Mouse (Mus musculus): ENCODE measurements at regions not wholly inside any gene's neighbourhood (a gene's known extent, or its start where the extent isn't known, plus 50 kb on each side); places are given as distances from the start of the nearest gene placed in this dataset.

DNA sequence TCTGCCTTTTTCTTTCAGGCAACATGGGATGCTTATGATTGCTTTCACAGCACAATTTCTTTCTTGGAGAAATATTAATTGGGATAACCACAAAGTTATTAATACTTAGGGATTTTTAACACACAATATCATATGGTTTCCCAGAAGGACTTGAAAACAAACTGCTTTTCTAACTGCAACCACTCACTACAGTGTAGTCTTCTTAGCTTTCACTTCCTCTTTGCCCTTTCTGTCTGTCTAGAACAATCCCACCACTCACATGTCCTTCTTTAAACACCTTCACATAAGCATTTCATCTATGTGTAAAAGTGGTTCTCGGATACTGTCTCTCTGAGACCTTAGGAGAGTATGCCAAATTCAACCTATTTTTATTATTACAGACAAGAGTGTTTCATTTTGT, 204.3 kb downstream of the C1d start:
- no peak for DNase-seq (ENCODE audit: low spot score)

DNA sequence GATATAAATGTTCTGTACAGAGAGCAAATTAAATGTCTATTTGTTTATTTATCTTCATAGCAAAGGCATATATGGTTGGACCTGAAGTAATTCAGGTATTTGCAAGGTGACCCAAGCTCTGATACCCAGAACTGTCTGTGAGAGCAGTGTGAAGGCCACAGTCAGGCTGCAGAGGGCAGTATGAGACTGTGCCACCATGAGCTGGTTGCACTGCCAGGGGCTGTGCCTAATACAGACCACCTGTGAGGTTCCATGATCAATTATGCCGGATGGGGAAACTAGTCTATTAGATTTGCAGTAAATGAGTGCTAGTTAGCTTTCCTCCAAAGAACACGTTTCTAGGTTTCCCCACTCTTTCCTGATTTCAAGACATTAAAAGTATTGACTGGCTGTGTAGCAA, 207.5 kb downstream of the C1d start:
- no peak for DNase-seq (ENCODE audit: low spot score)

DNA sequence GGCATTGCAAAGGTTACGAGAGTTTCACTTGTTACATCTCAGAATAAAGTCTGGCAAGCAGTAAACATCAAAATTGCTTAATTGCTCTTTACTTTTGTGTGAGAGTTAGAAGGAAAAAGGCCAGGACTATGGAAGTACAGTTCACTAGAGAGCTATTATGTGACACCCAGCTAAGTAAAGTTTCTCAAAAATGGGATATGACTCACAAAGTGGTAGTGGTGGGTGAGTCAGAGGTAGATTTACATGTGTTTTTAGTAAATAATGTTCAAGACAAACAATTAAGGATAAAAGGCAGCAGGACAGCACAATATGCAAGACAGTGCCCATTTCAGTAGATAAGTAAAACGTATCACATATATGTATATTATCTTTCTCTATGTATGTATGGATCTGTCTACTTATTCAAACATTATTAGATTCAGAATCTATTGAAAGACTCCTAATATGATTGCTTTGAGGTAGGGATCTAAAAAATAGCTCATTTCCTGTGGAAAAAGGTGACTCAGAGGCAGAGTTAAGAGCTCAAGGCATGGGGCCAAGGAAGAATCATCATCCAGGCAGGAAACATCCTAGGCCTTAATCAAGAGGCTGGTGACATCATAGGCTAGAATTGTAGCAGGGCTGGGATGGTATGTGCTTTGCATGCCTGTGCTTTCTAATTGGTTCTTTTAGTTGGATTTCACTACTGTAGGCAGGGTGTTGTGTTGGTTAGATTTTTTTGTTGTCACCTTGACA, 211.2 kb downstream of the C1d start:
- DNase-seq (ENCODE audit: low spot score): peak; percentile 4

DNA sequence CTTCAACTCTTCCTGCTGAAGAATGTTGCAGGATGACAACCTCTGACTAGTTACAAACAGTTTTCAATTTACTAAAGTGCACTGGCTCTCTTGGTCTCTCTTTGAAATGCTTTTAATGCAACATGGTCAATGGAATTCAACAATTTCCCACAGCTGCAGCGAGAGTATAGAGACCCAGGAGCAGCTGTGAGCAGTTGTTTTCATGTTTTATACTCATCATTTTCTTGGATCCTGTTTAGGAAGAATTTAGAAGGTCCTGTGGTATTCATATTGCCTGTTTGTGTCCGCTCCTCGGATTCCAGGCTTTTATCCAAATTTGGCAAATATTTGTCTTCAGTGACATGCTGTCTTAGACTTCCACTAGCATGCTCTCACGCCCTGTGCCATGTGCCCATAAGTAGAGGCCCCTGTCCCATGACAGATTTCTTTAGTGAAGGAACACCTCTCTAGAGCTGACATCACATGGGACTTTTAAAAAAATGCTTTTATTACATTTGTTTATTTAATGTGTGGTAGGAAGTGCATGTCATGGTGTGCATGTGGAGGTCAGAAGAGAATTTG, 224.1 kb downstream of the C1d start:
- no peak for DNase-seq (ENCODE audit: low spot score)

DNA sequence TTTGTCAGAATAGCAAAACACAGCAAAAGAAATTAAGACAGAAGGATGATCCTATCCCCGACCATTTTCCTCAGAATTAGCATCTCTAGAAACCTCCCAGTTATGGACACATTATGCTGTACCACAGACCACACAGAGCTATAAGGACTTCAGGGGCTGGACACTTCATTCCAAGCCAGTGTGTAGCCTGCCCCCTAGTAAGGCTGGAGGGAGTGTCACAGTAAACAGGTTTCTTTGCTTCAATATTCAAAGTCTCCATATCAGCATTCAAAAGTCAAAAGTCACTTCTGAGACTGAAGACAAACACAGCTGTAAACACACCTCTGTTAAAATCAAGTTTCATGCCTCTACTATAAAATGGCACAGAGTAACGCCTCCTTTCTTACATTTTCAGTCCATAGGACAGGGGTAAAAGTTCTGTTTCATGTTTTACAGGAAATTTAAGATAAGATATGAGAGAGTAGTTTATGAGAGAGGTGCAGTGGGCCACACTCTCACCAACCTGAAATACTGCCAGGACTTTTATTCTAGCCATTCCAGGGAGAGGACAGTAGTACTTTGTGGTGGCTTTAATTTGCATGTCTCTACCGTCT, 226.6 kb downstream of the C1d start:
- DNase-seq (ENCODE audit: low spot score): no peak

DNA sequence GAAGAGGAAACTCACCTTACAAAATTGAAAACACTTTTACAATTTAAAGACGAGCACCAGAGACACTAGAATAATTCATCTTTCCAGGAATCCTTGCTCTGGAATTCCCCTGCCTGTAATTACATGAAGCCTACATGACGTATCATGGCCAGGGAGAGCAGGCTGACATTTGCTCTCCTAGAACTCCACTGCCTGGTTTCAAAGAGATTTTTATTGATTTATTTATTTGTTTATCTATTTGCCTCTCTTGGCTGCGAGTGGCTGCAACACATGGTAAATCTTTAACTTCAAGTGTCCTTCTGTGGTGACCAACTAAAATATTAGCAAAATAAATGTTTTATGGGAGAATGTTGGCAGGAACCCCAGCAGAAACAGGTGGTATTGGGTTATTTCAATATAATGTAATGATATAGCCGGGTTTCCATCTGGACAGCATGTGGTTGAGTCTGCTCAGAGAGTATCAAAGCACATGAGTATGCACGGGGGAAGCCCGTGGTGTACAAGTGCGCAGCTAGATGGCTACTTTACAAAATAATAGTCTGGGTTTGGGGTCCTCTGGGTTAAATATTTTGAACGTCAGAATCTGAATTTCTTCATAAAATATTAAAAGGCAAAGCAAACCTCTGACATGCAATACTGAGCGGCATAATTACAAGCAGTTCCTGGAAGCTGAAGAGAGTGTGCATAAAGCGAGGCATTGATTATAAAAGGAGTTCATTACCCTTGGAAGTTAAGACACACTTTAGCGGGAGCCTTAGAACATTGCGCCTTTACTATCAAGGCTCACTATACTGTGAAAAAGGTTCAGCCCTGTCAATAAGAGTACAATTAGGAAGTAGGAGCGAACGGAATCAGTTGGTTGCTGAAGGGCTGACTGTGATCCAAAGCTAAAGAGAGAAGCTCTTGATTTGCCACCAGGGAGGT, 244.0 kb downstream of the C1d start:
- DNase-seq (ENCODE audit: low spot score): no peak

DNA sequence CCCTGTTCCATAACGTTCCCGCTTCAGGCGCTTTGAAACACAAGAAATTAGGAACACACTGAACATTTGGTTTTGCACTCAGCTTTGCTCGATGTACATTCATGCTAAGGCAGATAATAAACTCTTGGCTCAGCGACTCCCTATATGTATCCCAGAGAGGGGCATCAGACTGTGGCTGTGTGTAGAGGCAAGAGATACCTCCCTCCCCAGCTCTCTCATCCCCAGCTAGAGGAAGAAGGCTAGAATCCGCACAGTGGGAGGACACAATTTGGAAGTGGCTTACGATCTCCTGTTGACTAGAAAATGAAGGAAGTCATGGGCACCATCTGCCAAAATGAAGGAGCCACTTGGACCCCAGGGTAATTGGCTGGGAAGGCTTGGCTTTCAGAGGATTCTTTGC, 244.7 kb downstream of the C1d start:
- DNase-seq (ENCODE audit: low spot score): no peak

DNA sequence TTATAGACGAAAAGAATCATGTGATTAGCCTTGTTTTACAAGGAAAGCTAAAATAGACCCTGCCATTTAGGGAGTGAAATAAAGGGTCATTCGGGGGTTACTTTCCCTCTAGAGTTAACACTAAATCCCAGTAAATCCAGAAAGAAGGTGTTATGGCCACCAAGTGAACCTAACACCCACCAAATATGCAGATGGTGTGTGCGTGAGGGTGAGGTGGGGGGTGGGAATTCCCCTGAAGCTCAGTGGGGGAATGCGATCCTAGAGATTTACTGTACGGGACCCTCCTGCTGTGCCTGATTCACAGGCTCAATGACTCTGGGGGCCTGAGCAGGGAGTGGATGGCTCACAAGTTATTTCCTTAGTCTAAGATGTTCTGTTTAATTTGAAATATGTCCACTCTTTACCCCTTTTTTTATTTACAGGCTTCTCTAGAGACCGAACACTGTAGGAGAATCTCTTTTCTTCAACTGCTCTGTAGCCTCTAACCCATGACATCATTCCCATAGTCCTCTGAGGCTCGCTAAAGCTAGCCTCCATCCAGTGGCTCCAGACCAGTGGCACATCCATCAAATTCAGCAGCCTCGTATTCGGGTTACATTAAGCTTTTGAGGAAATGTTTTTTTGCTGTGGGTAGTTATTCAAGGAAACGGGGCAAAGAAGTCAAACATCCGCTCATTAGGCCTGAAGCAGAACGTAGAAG, 265.0 kb downstream of the C1d start:
- no peak for DNase-seq (ENCODE audit: low spot score)

DNA sequence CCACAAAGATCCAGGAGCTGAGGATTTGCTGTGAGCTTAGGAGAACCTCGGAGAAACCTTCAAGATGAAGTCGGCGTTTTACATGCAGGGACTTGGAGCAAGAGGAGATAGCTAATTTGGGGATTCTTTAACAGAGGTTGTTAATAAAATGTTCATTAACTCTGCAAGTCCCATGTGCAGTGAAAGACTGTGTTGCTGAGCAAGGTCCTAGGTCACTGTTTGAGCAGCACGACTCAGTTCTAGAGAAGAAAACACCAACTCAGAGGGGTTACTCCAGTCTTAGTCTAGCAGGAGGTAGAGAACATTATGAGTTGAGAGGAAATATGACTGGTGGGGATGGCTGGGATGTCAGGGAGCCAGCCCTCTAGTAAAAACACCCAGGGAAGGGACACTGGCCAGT, 265.9 kb downstream of the C1d start:
- no peak for DNase-seq (ENCODE audit: low spot score)

DNA sequence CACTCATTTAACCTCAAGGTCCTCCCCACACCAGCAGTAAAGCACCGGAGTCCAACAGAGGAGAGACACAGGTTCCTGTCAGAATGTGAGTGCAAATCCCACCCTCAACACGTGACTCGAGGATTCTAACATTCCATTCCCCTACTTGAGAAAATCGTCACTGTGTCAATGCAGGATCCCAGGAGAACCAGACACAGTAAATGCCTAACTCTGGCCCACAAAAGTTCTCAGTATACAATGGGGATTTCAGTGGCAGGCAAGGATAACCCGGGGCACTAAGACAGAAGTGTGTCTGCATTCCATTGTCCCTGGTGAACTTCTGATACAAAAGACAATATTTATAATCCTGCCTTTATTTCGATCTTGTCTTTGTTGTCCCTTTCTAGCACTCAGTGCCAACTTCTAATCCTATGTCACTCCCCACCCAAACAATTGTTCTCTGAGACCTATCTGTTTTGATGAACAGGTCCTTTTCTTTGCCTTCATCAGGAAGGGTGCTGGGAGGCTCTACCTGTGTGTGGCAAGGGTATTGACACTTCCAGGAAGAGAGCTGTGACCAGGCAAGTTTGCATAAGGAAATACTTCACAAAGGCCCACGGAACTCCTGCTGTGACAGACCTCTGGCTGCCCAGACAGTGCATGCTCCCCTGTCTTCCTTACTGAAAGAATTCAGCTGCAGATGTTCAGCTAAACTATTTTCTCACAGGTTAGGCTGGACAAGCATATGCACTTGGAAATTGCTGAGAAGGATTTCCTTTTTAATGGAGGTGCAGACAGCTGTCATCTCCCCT, 267.8 kb downstream of the C1d start:
- DNase-seq (ENCODE audit: low spot score): no peak

DNA sequence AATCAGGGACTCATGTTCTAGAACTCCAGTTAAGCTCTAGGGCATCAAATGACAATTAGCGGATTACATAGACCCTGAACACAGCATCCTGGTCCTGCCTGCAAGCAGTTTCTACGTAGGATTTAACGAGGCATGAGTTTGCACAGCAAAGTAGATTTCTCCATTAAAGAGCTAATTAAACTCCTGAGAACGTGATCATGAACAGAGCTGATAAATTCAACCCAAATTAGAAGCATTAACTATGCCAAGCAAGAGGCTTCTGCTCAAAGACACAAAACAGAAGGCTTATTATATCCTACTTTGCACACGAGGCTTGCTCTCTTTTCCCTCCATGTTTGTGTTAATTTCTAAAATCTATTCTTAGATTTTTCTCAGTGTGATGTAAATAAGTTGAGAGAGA, 269.1 kb downstream of the C1d start:
- DNase-seq (ENCODE audit: low spot score): no peak

DNA sequence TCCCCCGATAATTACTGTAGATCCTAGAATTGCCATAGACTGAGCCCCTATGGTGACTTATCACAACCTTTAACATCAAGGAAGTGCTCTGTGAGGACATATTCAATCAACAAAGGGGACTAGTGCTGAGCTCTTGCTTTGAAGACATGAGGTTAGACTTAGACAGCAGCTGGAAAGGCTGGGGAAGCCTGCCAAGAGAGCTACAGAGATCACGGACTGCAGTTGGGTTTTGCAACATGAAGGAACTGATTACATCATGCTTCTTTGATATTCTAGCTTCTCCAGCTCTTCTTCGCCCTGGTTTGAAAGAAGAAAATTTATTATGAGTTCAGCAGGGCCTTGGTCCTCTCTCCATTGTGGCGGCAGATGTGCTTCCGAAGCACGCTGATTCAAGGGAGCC, 271.2 kb downstream of the C1d start:
- DNase-seq (ENCODE audit: low spot score): peak; percentile 2

DNA sequence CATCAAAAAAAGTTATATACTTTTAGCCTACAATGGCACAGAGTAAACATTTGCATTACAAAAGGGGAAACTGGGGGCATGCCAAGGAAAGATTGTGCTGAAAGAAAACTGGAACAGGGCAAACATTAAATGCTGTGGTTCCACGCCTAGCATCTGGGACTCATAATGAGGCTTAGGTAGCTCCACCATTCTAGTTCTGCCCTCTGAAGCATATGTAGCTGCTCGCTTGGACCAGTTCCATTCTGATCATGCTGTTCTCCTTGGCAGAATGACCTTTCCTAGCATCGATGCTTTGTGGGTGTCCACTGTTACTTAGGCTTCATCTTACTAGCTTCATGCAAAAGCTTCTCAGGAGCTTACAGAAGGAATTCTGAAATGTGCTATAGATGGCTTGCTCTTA, 276.3 kb downstream of the C1d start:
- DNase-seq (ENCODE audit: low spot score): no peak

DNA sequence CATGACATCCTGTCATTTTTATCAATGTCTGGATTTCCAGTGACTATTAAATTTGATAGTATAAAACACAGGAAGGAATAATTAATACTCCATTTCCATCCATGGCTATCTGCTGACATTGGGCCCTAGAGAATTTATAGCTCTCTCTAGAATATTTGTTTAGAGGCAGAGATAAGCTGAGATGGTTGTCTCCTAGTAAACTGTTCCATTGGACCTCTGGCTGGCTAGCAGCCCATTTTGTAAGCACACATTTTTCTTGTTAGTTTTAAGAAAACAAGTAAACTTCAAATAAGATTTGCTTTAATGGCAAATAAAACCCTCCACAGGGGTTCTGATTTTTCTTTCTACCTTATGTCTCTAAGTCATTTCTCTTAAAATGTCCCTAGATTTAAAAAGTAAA, 288.9 kb downstream of the C1d start:
- no peak for DNase-seq (ENCODE audit: low spot score)

DNA sequence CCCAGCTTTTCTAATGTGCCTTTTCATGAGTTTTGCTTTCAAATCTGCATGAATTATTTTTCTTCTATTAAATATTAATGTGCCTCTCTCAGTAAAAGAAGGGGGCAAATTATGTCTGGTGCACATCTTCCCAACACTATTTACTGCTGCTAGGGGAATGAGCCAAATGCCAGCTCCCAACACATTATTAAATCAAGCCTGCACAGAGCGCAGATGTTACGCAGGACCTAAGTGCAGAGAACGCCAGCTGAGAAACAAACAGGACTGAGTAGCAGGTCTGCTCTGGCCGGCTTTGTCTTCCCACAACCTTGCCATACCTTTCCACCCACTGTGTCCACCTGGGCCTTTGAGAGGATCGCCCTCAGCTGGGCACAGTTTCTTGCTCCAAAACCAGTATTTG, 291.8 kb downstream of the C1d start:
- no peak for DNase-seq (ENCODE audit: low spot score)

DNA sequence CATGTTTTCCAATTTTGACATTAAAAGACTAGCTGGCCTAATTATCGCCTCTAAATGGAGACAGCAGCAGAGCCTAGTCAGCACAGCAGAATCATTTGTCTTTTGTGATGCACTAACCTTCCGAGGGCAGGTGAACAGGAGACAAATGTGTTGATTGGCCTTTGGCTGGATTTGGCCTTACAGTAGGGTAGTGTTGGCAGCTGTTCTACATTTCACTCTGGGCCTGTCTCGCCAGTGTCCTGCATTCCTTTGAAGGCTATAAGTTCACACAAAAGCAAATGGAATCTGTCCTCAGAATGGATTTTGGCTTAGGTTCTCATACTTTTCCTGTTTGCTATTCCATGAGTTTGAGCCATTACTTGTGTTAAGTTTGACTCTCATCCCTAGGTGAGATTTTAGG, 297.9 kb downstream of the C1d start:
- DNase-seq (ENCODE audit: low spot score): no peak

DNA sequence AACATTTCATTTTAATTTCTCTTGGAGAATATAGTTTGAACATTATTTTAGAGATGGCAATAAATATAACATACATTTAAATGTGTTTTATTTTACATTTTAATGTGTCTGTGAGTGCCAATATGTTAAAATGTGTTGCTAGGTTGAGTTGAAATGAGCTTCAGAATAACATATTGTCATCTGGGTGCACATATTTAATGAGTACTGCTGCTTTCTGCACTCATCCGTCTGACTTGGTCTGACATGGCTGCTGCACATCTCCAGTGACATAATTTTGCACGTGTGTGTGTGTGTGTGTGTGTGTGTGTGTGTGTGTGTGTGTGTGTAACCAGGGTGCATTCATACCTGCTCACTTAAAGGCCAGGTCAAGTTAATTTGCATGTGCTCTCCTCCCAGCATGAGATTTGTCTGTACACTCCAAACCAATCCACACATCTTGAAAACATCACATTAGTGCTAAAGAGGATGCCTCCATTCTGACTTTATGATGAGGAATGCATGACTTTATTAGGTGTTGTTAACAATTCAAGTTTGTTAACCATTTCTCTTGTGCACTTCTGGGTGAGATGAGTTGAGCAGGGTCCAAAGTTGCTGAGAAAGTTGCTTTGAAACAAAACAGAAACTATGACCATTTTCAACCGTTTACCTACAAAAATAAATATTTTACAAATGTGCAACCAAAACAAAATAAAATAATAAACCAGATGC, 334.6 kb downstream of the C1d start:
- DNase-seq (ENCODE audit: low spot score): no peak

DNA sequence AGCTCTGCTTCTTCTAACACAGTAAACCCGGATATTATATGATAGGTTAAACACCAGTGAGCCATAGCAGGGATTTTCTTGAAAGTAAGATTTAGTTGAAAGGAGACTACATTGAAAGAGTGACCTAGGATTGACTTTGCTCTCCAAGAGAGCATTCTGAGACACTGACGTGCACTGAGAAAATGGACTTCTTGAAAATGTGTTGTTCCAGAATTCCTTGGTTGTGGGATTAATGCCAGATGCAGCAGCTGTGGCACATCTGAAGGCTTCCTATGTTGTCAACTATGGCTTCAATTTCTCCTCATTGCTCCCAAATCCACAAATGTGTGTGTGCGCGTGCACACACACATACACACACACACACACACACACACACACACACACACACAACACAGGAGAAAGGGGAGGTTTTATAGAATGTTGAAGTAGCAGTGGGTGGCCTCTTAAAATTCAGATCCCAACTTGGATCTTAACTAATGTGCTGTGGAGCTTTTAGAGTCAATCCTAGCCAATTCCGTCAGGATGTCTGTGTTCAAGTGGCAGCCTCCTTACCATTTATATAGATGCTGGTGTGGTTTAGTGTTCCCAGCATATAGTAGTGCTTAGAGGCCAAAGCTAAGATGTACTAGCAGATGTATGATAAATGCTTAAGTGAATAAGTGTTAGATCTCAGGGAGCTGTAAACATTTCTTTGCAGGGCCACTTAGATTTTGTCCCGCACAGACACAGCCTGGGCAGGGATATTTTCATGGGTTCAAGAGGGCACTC, 346.5 kb downstream of the C1d start:
- DNase-seq (ENCODE audit: low spot score): no peak

DNA sequence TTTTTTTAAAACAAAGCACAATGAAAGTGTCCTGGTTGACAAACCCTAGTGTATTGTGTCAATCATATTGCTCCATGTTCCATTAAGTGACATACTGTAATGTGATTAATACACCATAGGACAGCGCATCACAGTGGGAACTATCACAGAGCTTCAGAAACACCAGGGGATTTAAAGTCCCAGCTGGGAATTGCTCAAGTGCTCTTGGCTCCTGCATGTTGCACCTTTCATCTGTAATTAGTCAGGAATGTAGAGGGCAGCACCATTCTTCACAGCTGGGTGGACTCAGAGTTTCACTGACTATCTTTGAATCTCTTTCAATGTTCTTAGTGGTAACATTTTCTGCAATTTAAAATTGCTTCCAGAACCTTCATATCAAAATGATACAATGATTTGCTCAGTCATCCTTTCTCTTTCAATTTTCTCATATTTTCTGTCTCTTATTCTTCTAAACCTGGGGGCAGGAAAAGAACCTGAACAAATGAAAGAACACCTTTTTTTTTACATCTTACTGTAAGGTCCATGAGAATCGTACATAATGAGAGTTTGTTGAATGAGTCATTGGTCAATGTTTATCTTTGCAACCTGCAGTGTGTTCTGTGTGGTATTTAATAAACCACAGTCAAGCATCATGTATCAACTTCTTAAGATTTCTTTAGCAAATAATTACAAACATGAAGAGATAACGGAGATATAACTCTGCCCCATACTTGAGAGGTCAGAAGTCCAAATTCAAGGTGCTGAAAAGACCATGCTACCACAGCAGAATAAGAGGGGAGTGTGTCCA, 333.0 kb downstream of the Etaa1 start:
- no peak for DNase-seq (ENCODE audit: low spot score)

All from gastrocnemius, adult 18-20 months (tissue).